Mouse (Mus musculus) embryo, embryonic 10 days (tissue): ENCODE measurements around the gene Scn4a.
A peak's percentile ranks its signal among the peaks of the same experiment; 100 is the strongest.
"Not testable (repeated sequence)": the region's sequence is repeated elsewhere in the genome, so short reads cannot be mapped to it uniquely, and the experiment has no call there.

Experiments
- DNase-seq: peaks from one replicate; pipeline ENCODE4 v3.0.0-alpha.2; 2015; ENCODE audit warnings: low spot score

Gene Scn4a

DNA sequence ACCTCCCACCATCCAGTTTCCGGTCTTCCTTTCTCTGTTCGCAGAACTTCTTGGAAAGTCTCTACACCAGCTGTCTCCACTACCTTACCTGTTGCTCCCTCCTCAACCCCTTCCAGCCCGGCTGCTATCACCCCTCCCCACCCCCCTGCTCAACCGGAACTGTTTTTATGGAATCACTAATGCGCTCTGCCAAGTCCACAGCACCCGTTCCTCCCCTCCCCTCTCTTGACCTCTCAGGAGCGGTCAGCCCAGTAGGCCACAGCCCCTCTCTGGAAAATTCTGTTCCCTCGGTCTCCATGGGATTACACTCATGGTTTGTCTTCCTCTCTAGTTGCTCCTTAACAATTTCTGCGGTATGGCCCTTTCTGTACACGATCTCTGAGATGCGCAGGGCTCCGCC lies at the start of gene Scn4a:
Scn4a (minus strand) TSS at position 101 of the 400 bp plus-strand sequence.
- no peak for DNase-seq

DNA sequence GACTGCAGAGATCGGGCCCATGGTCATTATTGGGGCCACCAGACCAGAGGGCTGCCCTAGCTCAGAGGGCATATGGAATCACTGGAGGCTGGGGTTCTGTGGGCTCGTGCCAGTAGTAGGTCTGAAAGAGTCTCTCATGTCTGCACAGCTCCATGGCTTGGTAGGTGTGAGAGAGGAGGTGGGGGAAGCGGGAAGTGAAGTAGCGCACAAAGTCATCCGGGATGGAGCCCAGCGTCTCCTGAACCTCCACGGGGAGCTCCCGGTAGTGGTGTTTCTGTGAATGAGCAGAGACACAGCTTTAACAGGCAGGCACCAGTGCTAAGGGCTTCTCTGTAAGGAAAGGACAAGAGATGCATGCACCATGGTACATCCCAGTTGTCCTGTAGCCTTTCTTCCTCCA lies 45.4 kb upstream of the Scn4a start:
- DNase-seq, result no peak

DNA sequence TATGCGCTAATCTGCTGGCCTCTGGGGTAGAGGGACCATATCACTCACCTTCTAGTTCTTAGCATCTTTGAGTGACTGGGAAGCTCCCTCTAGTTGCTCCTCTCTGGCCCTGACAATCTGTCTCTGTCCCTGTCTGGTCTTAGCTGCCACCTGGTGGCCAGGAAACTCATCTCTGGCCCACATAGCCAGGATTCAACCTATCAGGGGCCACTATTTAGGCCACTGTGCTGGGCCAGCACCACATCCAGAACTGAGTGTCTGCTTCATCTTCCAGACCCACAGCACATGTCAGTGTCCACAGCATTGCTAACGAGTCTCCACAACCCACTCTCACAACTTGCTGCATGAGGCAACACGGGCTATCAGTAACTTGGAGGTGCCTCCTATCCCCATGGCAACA lies 44.6 kb upstream of the Scn4a start:
- peak; percentile 34 for DNase-seq

DNA sequence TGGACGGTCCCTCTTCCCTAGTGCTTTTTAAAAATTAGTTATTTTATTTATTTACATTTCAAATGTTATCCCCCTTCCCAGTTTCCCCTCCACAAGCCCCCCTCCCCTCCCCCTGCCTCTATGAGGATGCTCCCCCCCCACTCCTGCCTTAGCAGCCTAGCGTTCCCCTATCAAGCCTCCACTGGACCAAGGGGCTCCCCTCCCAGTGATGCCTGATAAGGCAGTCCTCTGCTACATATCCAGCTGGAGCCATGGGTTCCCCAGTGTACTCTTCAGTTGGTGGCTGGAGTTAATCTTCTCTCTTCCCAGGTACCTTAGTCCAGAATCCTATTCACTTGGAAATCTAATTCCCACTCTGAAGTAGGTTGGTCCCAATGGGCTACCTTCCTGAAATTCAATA lies 41.0 kb upstream of the Scn4a start:
- not testable (repeated sequence) for DNase-seq

DNA sequence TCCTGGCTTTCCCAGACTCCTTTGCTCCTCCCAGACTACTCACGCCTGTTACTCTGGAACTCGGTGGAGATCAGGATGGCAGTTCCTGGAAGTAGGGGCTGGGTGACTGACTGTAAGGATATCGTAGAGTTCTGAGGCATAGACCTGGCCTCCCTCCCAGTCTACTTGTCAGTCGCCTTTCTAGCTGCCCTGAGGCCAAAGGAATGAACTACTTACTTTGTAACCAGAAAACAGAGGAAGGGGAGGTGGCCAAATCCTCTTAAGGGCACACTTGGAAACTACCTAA lies 40.2 kb upstream of the Scn4a start:
- no peak for DNase-seq

DNA sequence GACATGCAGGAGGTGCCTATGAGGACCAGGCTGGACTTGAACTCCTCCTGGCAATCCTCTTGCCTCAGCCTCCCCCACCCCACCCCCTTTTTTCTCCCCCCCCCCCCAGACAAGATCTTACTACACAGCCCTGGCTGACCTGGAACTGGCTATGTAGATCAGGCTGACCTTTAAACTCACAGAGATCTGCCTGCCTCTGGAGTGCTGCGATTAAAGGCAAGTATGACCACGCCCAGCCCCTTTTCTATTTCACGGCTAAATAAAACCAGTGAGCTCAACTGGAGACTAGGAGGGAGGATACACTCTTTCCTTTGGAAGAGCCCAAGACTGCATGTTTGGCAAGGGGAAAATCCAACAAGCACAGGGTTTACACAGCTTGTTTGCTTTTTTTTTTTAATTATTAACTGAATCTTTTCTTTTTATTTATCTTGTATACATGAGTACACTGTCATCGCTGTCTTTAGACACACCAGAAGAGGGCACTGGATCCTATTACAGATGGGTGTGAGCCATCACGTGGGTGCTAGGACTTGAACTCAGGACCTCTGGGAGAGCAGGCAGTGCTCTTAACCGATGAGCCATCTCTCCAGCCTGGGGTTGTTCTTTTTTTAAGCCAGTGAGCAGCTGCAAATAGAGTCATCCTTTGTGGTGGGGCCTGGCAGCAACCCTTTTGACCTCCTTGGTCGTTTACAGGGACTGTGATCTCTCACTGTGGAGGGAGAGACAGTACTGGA lies 39.7 kb upstream of the Scn4a start:
- no peak for DNase-seq

DNA sequence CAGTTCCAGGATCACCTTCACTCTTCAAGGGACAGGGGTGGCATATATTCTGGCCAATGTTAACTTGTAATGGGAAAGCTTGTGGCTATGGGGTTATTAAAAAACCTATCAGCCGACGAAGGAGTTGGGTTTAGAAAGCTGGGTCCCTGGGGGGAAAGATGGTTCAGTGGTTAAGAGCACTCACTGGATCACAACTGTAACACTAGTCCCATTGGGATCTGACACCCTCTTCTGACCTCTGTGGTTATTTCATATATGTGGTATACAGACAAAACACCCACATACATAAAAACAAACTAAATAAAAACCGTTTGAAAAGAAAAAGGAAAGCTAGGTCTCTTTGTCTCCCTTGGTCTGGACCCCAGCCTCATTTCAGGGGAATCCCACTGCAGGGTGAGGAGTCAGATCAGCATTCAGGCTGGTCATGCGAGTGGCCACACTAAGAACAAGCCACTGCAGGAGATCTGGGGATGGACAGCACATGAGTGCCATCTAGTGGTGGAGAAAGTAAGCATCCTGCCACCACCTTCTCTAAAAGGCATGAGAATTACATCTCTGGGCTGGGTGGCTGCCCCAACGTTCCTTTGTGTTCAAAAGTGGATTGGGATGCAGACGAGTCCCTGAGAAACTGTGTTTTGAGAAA lies 38.6 kb upstream of the Scn4a start:
- DNase-seq, result peak; percentile 91

DNA sequence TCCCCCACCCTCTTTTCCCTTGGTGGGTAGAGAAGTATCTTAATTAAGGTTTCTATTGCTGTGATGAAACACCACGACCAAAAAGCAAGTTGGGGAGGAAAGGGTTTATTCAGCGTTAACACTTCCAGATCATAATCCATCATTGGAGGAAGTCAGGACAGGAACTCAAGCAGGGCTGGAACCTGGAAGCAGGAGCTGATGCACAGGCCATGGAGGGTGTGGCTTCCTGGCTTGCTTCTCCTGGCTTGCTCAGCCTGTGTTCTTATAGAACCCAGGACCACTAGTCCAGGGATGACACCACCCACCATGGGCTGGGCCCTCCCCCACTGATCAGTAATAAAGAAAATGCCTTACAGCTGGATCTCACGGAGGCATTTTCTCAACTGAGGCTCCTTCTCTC lies 37.7 kb upstream of the Scn4a start:
- no peak for DNase-seq

DNA sequence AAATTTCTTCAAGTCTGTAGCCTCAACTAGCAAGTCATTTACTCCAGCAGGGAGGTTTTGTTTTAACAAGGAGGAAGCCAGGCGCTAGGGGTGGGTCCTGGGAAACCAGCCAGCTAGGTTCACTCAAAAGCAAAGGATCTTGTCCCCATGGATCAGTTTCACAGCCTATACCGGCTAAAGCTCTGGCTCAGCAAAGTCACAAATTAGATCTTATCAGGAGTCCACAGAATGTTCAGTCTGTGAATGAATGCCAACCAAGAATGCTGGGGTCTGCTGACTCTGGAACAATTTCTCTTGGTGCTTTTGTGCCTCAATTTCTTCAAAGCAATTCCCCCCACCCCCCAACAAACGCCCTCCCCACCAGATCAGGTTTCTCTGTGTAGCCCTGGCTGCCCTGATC lies 36.5 kb upstream of the Scn4a start:
- no peak for DNase-seq

DNA sequence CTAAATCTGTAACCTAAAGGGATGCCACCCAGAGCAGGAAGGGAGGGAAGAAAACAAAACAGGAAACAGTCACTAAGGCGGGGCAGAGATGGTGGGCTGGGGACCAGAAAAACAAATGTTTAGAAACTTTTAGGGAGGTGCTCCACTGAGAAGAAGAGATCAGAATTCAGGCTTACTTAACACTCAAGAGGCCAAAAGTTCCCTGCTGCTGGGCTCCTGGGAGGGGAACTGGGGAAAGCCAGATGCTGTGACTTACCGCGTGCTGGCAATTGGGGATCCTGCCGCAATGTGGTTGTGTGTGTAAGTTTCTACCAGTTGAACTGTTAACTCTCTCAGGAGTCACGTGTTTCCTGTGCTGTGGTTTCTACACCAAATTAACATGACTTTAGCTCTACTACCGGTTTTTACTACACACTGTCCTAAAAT lies 34.7 kb upstream of the Scn4a start, which contains the start of gene Icam2:
Icam2 (minus strand) TSS at position 285 of the 426 bp plus-strand sequence.
- no peak for DNase-seq

- no peak for DNase-seq
Measured at GRCm38 (mm10) chr11:106387020-106387419, 33.9 kb upstream of the Scn4a start.

- DNase-seq, result no peak
Measured at GRCm38 (mm10) chr11:106386409-106386808, 33.3 kb upstream of the Scn4a start.

- DNase-seq, result no peak
Measured at GRCm38 (mm10) chr11:106383051-106383790, 30.1 kb upstream of the Scn4a start.

DNA sequence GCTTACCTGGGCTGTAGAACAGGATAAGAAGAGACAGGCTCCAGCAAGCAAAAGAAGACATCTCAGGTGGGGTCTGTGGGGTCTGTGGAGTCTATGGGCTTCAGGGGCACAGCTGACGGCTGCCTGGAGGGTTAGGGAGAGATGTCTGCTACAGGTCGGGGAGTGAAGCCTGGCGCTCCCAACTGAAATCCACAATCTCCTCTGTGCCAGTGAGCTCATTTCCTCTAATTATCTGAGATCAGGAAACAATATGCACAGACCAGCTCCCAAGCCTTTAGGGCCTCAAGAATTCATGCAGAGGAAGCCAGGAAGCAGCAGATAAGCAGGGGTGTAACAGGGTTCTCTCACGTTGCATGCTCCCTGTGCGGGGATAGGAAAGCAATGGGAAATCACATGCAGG lies 29.3 kb upstream of the Scn4a start:
- no peak for DNase-seq

DNA sequence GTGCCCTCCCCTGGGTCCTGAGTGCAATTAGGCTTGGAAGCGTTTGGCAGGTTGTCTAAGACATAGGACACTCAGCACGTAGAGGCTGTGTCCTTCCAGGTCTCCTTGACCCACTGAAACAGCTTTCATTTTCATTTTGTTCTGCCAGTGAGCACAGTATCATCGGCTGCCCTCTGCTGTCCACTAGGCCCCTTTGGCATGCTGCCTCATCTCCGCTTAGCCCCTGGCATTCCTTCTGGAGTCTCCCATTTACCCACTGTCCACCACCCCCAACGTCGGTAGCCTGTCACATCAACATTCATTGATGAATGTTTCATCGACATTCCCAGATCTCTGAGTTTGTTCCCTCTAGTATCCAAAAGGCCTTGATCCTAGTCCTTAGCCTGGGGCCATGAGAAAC lies 28.8 kb upstream of the Scn4a start:
- DNase-seq, result no peak

GRCm38 (mm10) chr11:106381011-106381410 lies 27.9 kb upstream of the Scn4a start:
- DNase-seq, result no peak

- DNase-seq, result no peak
Measured at GRCm38 (mm10) chr11:106374979-106375378, 21.9 kb upstream of the Scn4a start.

- DNase-seq, result no peak
Measured at GRCm38 (mm10) chr11:106374559-106374958, 21.5 kb upstream of the Scn4a start.

GRCm38 (mm10) chr11:106373998-106374397 lies 20.9 kb upstream of the Scn4a start:
- DNase-seq, result no peak

DNA sequence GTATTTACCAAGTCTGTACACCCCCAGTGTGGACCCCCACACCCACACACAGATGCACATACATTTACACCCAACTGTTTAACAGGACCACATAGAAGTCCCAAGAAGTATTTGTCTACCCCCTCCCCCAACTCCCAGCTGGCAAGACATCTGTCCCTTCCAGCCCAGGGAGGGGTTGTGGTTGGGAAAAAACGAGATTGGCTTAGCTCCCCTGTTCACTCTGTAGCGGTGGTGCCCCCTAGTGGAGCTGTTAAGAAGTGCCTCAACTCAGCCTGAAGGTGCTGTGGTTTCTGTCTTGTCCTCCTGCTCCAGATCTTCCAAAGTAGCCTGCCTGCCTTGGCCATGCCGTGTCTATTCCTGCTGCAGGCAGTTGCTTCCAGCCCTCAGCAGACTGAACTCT lies 13.2 kb upstream of the Scn4a start:
- DNase-seq, result peak; percentile 81

DNA sequence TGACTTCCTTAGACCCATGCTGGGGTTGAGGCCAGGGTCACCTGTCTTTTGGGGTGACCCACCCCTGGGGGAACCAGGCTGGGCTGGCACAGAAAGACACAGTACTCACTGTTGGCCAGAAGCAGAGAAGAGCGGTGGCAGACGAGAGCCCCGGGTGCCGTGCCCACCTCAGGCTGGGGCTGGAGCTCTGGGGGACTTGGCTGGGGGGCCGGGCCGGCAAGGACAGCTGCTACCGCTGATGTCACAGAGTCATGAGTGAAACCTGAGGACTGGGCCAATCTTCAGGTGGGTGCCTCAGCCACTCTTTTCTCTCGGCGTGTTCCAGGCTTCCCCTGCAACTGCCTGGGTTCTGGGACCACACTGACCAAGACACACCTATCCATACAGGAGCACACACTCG lies 12.3 kb upstream of the Scn4a start, which contains the start of gene Prr29:
Prr29 (plus strand) TSS at position 107 of the 400 bp plus-strand sequence.
- DNase-seq, result no peak

DNA sequence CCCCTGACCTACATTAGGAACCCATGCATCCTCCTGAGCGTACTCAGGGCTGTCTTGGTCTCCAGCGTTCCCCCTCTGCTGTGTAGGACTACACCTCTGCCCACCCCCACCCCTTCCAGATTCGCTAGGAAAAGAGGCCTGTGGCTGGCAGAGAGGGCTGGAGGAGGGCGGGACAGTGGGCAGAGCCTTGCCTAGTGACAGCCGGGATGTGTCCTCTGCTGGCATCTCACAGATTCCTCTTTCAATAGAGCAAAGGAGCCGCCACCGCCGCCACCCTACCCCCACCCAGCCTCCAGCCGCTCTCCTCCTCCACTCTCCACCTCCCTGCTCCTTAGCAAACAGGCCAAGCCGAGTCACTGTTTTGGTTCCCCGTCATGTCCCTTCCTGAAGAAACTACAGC lies 11.6 kb upstream of the Scn4a start:
- peak; percentile 14 for DNase-seq

GRCm38 (mm10) chr11:106359350-106359749 lies 6.3 kb upstream of the Scn4a start:
- peak; percentile 60 for DNase-seq
